Mouse (Mus musculus) heart, postnatal 25 days (tissue): ENCODE measurements around the gene Stac. TPM values are rescaled to one million over a fixed set of nuclear protein-coding genes. Genes with fewer than 3 reads are reported as not detected.

Source experiments
- DNase-seq: peaks from one replicate; pipeline ENCODE4 v3.0.0; 2022; ENCODE audit warnings: low spot score
- intact Hi-C: fragments of 180-260 bp; cut with DNase I; formaldehyde crosslinking; loops from one replicate; pipeline ENCODE4 v1.15.1; 2025
- total RNA-seq, 2 experiments: library from RNA; stranded (reverse); gene quantifications; 2 replicates each; pipeline ENCODE4 v1.2.3; 2021

Gene Stac
- total RNA-seq, result under 1 TPM; 0.28 to 0.29 TPM

DNA sequence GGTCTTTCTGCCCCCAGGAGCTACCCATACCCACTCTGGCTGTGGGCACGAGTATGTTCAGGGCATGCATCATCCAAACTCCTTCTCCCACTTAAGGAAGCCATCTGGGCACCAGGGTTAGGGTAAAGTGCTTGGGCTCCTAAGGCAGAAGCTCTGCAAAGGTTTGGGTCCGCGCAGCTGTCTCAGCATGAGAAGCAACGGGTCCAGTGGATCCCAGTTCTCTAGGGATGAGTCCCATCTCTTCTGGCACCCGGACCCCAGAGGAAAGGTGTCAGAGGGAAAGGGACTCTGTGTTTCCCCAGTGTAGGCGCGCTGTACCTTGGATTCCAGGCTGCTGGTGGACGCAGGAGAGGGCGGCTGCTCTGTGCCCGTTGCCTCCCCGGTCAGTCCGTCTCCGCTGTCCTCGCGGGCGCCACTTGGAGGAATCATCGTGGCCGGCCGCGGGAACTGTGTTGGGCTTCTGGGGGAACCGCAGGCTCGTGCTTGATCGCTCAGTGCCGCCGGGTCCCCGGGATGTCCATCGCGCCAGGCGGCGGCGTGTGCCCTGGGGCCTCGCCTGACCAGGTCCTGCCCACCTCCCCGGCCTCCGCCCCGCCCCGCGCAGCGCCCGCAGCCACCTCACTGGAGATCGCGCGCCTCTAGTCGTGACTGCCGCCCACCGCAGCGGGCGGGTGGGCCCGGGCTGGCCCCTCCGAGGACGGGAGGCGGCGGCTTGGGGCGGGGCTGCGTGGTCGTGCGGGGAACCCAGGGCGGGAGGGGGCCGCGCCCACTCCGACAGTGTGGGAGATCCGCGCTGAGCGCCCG, at the start of gene Stac:
Gene Stac, minus strand, starts transcription at position 669 of the 804 bp plus-strand sequence.
- DNase-seq, result no peak
- intact Hi-C loops, result no loop called here

DNA sequence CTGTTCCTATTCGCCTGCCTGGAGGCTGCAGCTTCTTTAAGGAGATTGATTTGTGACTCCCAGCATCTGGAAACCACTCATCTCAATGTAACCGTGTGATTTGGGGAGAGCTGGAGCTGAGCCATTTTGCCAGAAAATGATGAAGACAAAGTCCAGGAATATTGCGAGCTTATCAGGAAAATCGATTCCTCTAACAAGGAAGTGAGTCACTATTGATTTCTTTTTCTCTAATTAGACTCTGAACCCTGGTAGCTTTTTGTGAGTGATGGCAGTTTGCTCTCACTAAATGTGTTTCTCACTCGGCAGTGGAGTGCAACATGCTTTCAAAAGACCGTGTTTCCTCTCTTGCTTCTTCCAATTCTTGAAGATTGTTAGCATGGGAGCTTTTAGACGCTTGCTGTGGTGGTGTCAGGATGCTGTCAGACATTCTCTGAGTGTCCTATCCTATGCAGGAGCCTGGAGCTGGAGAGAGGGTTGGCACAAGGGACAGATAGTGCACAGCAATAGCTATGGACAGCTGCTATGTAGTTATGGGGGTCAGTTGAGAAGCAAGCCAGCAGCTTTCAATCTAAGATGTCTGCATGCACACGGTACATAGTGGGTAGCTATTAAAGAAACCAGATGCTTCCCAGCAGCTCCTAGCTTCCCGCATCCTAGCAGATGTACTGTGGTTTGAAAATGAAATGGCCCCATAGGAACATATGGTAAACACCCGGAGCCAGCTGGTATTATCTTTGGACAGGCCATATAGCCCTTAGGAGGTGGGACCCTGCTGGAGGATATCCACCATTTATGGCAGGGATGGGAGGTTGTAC, 49.5 kb upstream of the Stac start:
- intact Hi-C loops, result no loop called here
- no peak for DNase-seq

DNA sequence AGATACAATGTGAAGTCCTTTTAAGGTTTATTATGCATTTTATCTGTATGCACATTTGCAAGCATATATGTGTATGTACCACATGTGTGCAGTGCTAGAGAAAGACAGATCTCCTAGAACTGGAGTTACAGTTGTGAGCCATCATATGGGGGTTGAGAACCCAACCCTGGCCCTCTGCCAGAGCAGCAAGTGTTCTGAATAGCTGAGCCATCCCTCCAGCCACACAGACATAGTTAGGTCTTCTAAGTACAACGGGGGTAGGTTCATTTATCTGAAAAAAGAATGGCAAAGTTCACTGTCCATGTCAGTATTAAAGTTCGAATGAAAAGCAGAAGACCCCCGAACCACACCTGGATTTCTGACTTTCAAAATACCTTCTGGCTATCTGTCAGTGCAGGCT, 48.9 kb upstream of the Stac start:
- intact Hi-C loops, result no loop called here
- no peak for DNase-seq

DNA sequence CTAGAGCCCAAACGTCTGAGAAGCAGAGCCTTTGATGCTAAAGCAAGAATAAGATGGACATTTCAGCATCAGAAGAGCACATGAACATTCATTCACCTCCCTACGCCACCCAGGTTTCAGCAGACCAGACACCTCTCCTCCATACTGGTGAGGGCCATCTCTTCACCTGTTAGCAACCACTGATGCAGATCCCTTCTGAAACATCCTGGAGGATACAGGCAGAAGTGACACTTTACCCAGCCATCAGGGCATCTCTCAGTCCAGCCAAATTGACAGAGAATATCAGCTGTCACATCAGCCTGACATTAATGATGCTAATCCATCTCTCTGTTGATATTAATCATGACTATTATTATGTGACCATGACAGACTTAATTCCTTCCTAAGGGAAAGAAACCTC, 47.6 kb upstream of the Stac start:
- DNase-seq, result no peak
- intact Hi-C loops, result no loop called here

DNA sequence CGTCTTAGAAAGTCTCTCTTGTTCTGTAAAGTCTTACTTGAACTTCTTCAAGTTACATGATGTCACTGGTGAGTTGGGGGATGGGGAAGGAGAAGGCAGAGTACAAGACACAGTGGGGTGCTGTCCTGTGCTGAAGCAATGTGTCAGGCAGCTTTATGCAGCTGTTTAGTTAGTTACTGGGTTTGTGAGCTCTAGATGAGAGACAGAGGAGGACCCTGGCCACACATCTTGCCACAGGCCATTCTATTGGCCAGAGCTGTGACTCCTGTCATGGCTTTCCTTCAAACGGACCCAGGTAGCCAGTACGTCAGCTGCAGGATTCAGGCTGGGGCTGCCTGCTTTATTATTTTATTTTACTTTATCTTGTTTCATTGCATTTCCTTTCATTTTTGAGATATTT, 45.8 kb upstream of the Stac start:
- DNase-seq, result no peak
- intact Hi-C loops, result no loop called here

DNA sequence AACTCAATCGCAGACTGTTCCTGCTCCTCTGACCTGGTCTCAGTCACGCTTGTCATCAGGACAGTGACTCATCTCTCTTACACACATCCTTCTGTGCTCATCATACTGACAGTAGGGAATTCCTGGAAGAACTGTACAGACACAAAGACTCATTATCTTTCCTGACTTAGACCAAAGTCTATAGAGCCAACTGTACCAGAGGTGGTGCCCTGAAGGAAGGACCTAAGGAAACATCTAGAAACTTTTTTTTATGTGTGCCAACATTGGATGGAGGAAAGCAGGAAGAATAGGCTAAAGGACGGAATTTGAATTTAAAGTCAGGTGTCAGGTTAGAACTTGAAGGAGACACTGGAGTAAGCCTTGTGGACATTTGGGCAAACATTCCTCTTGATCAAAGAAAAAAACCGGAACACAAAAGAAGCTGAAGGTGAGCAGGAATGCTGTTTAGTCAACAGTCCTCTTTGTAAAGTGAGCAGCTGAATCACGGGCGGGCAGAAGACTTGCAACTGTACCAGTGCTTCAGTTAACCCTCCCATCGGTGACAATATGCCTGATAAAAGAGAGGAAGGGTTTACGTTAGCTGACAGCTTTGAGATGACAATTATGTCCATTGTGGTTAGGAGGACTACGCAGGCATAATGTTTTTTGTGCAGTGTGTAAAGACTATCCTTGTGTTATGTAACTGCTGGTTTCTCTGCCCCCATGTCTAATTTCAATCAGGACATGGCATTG, 42.0 kb upstream of the Stac start:
- DNase-seq, result no peak
- intact Hi-C loops, result no loop called here

DNA sequence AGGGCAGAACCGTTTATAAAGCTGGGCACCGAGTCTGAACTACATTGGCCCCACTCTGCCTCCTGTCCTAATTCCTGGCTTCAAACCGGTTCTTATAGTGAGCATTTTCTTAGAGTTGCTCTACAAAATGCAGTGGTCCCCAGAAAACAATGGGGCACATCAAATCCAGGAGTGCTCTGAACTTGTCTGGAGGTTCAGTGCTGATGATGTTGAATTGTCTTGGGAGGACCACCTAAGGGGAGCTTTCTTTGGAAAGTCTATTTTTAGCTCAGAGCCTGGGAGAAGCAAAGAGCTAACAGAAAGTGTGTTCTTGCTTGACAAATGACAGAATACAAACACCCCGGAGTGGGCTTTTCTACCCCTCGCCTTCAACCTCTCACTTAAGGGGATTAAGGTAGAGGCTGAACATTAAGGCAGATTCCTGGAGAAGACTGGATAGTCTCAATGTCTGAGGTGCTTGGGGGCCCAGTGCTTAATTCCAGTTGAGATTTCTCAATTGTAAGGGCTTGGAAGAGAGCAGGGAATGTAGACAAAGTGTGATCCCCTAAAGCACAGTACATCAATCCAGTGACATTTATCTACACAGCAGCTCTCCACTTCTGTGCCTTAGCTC, 34.9 kb upstream of the Stac start:
- intact Hi-C loops, result no loop called here
- DNase-seq, result no peak

DNA sequence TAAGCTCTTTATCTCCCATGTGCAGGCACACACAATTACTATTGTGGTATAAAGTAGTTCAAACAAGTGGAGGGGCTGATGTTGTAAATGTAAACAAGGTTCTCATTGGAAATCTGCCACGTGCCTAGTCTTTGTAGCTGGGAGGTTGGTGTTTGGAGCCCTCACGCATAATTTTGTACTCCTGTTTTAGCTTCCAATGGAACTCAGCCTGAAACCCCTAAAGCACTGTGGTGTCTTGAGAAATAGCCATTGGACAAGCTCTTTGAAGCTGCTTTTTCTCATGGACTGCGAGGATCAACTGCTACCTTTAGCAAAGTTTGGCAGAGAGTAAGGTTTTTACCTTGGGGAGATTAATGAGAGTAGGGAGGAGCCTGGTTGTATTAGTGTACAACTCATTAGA, 24.3 kb upstream of the Stac start:
- no peak for DNase-seq
- intact Hi-C loops, result no loop called here

DNA sequence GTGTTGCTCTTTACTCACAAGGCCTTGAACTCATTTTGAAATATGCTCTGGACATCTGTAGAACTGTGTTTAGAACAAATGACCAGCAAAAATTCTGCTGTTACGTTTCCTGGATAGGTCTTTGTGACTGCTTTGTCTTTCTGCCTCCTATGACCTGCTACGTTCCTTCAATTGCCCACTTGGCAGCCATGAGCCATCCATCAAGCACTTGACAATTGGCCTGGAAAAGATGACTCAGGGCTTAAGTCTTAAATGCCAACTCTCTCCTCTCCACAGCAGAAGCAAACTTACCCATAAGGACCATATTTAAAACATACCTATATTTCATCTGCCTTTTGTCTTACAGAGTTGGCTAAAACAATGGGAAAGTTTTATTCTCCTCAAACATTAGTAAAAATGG, 10.0 kb upstream of the Stac start:
- DNase-seq, result no peak
- intact Hi-C loops, result no loop called here

DNA sequence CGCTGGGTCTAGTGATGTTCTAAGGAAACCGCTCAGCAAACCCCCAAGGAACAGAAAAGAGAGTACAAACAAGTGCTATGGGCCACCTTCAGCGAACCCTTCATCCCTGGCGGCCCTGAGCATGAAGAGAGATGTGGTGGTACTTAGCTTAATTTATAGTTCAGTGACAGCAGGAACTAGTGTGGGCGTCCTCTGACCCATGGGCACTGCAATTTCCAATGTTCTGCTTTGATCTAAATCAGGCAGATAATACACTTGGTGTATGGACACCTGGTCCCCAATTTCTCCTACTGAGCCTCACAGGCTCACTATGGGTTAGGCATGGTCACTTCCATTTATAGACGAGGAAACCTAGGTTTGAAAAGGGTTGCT, 322 bp upstream of the Stac start:
- intact Hi-C loops, result no loop called here
- no peak for DNase-seq

DNA sequence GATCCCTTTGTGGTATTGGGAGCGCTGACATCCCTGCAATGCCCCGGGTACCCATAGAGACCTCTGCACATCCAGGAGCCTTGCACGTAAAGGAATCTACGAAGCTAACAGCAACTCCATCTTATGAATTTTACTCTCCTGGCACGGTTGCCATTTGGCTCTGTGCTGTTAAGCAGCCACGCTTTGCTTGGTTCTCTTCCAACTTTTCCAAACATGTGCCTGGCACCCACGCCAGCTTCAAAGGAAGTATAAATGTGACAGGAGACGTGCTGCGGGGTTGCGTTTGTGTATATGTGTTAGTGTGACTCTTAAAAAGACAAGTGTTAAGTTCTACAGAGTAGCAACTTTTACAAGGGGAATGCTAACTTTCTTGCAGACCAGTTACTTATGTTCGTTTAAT, 1.0 kb downstream of the Stac start:
- no peak for DNase-seq
- intact Hi-C loops, result no loop called here

DNA sequence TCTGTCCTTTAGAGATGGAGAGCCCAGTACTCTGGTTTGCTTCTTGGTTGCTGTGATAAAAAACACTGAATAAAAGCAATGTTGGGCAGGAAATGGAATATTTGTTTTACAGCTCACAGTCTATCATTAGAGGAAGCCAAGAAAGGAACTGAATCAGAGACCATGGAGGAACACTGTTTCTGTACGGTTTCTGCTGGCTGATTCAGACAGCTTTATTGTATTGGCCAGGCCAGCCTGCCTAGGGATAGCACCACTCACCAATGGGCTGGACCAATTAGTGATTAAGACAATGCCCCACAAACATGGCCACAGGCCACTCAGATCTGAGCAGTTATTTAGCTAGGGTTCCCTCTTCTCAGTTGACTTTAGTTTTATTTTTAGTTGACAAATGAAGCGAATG, 6.0 kb downstream of the Stac start:
- DNase-seq, result no peak
- intact Hi-C loops, result no loop called here

DNA sequence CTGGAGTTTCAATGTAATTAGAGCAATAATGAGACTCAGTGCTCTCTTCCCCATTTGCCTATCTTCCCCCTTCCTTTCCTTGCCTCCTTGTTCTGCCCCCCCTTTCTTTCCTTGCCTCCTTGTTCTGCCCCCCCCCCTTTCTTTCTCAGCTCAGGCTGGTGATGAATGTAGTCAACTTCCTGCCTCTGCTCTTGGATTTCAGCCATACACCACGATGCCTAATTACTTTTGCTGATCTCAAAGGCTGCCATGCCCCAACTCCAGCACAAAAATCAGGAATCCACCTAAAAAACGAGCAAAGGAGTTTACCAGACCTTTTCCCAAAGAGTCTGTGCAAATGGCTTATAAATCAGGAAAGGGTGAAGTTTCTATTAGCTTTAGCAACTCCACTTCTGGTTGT, 10.6 kb downstream of the Stac start:
- DNase-seq, result no peak
- intact Hi-C loops, result no loop called here

DNA sequence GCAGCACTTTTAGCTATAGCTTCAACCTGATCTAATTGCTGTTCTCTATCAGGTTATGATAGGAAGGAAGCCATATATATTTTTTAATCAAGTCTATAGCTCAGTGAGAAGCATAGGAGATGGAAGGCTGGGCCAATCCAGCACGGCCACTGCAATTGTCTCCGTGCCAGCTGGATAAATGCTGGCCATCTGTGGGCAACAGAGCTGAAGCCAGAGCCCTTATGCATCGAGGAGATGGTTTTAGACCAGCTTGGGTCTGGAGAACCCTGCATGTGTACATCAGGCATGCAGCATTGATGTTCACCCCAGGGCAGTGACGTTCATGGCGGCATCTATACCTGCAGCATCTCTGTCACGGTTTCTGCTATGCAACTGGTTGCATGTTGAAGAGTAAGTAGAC, 20.3 kb downstream of the Stac start:
- no peak for DNase-seq
- intact Hi-C loops, result no loop called here

DNA sequence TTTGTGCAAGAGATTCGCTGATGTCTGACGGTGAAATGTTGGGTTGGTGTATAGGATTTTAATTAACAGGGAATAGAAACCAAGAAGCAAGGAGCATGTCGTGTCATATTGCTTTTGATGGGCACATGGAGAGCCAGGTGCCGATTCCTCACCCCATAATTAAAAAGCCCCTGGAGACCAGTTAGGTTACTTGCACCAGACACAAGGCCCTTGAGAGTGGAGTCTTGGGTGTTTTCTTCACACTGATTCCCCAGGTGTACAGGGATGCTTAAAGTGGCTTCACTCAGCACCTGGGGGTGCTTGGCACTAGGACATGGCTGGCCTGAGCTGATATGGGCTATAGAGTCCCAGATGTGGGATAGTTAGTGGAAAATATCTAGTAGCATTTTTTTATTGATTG, 35.1 kb downstream of the Stac start:
- DNase-seq, result no peak
- intact Hi-C loops, result no loop called here

DNA sequence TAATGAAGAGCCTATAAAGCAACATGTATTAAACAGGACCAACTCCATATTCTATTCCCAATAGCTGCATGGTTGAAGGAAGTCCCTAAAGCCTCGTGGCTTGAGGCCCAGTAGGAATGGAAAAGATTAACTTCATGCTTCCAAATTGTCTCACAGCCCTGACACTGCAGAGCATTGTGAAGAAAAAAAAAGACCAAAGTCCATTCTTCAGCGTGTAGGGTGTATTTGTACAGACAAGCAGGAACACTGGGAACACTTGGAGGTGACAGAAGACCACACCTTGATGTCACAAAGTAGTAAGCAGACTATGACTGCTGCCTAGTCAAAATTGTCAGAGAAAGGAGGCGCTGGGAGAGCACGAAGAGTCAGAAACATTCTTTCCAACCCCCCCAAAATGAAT, 45.9 kb downstream of the Stac start:
- DNase-seq, result no peak
- intact Hi-C loops, result no loop called here

DNA sequence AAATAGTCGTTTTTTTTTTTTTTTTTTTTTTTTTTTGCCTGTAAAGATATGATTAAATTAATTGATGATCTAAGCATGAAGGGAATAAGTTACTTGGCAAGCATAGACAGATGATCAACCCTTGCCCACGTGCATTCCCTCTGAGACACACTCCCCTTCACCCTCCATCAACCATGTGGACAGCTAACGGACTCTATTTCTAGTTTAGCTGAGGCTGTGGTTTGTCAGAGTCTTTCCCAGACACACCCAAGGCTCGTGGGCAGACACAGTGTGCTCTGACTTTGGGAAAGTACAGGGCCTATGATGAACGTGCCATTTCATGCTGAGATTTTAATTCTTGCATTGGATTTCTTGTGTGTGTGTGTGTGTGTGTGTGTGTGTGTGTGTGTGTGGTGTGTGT, 46.8 kb downstream of the Stac start:
- intact Hi-C loops, result no loop called here
- no peak for DNase-seq

DNA sequence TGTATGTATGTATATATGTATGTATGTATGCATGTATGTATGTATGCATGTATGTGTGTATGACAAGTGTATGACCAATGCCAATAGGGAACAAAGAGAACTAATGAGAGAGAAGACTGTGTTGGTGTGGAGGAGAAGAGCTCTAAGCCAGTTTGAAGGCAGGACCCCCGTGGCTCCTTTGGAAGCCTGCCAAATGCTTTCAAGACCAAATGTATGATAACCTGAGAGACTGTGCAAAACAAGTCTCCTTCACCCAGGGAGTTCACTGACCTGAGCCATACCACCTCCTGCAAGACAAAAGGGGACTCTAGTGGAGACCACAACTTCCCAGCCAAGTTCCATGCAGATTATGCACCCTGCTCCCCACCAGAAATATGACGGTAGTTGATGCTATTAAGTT, 52.5 kb downstream of the Stac start:
- intact Hi-C loops, result no loop called here

DNA sequence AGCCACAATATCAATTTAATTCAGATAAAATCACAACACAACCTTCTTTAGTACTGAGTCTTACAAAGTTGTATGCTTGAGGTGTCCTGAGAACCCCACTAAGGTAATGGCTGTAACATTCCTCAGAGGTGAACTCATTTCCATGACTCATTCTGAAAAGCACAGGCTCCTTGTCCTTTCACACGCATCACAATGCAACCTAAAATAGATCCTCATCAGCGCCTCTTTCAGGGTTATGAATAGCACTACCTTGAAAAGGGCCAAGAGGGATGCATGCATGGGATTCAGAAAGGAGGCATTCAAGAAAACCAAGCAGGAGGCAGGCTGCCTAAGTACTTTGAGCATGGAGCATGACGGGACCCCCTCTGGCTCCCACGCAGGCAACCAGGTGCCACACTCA, 57.3 kb downstream of the Stac start:
- DNase-seq, result no peak
- intact Hi-C loops, result no loop called here

More for the DNA sequence above, 52.5 kb downstream of the Stac start:
- no peak for DNase-seq

DNA sequence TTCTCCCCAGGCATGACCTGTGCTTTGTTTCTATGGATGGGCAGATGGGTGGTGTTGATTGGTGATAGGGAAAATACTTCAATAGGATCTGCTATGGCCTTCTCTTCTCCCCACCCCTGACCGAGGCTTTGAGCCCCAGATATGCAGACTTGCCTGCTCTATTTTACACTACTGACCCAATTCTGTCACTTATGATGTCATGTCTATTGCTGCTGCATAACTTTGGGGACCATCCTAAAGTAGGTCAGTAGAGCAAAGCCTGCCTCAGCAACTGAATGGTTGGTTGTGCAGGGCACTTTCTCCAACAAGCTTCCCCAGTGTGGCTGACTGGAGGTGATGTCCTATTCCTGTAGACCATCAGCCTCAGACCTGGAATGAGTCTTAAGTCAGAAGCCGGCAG, 69.0 kb downstream of the Stac start:
- no peak for DNase-seq
- intact Hi-C loops, result no loop called here

DNA sequence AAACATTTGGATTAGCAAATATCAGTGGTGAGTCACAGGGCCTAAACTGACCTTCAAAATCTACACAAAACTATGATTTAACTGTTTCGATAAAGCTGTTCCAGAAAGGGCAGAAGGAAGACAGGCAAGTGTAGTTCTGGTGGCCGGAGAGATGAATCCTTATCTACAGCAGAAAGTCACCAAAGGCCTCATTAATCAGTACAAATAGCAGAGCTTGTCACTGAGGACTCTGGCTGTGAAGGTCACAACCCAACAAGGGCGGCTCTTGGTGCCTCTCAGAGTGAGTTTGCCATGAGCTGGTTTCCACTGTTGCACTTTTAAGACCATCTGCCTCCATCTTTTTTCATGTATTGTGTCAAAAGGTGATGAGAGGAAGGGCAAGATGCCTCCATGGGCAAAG, 78.8 kb downstream of the Stac start:
- intact Hi-C loops, result no loop called here
- no peak for DNase-seq
